Mouse (Mus musculus): Measurements from ENCODE around the gene Gm37240.

The Gm37240 gene

DNA sequence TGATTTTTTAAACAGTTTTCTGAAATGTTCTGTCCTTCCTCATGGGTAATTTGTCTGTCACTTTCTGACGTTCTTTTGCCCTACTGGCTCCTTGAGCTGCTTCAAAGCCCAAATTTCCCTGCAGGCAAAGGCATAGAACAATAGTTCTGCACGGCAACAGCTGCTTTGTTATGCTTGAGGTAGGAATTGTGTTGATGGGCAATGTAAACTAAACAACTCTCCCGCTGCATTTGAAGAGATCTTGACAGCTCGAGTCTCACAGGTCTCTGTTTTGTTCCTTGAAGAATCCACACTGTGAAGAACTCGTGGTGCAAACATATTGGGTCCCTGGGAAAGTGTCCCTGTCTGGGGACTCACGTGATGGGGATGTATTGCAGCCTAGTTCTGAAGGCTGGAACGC, 746.8 kb downstream of the Gm37240 start:
- DNase-seq (ENCODE audit: low read depth, low spot score): no peak

DNA sequence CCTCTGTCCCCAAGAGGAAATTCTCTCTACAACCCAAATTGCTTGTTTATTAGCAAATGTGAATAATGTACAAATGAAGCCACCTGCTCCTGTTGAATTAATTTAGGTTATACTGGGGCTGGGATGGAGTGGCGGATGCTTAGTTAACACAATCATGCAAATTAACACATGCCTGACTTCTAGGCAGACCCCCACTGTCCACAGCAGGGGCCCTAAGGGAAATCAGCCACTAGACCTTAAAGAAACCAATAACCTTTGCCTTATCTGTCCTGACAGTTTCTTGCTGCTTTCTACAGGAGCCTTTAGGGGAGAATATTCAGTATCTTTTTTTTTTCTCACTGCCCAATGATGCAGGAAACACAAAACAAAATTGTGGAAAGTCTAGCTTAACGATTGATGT, 748.9 kb downstream of the Gm37240 start:
- no peak for DNase-seq (ENCODE audit: low read depth, low spot score)

DNA sequence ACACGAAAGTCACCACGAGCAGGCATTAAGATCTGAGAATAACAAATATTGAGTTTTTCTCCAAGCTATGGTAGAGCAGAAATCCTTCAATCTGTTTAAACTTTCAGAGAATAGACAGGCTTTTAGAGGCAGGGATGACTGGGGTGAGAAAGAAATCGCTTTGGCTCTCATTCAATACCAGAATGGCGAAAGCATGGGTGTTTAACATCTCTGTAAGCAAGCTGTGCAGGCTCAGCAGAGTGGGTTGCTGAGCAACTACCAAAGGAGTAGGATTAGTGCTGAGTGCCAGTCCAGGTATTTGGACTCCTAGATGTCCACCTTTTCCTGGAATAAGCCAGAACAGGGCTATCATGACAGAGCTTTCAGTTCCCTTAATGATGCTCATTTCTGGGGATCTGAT, 753.8 kb downstream of the Gm37240 start:
- DNase-seq (ENCODE audit: low read depth, low spot score): no peak

DNA sequence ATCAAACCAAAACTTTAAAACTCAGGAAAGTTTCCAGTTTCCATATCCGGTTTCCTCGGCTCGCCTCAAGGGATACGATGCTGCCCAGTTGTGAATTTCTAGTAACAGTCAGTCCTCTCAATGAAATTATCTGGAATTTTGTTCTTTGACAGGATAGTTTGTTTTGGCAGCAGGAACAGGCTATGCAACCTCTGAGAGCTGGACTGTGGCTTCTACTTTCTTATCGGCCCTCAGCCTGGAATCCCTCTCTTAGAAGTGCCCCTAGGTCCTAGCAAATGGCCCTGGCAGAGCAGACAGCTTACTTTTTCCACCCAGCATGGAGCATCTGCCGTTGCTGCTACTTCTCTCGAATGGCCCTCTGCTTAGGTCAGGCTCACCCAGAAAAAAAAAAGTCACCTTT, 755.4 kb downstream of the Gm37240 start:
- DNase-seq (ENCODE audit: low read depth, low spot score): no peak

DNA sequence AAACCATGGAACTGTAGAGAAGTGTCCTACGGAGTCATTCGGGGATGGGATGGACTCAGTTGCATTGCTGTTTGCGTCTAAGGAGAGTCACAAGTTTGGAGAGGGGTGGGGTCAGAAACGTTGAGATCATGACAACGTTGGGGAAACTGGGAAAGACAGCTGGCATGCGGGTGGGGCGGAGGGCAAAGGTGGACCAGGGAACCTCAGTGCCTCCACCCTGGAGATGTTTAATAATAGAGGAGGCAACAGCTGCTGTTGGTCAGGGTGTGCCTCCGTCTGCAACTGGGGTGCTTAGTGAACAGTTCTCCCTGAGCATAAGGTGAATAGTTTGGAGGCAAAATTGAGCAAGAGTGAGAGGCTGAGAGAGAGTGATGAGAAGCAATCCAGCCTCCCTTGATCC, 758.8 kb downstream of the Gm37240 start:
- DNase-seq (ENCODE audit: low read depth, low spot score): no peak

DNA sequence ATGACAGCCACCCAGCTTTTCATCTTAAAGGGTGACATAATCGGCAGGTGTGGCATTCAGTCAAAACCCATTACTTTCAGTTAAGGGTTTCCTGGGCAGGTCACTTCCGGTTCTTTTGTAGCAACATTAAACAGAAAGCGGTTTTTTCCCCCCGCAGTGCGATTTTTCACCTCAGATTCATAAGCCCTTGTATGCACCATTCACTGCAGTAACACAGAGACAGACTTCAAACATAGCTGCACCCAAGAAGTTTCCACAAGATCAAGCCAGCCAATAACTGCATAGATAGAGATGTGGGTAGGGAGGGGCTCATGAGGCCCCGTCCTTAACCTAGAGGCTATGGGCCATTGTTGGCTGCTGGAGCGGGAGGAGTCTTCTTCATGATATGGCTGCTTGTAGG, 760.3 kb downstream of the Gm37240 start:
- no peak for DNase-seq (ENCODE audit: low read depth, low spot score)

DNA sequence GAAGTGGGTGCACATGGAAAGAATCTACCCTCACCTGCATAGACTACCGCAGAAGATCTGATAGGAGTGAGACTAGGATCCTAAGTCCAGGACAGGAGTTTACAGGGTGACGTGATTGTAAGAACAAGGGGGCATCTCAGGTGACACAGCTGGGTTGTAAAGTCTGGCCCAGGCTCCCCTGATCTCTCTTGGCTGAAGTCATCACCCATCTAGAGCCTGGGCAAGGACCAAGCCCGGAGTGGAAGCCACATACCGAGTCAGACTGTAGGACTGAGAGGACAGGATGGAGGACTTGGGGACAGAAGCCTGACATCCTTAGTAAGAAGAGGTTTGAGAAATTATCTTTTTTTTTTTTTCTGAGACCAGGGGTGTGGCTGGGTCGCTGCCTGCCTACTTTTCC, 761.8 kb downstream of the Gm37240 start:
- no peak for DNase-seq (ENCODE audit: low read depth, low spot score)

DNA sequence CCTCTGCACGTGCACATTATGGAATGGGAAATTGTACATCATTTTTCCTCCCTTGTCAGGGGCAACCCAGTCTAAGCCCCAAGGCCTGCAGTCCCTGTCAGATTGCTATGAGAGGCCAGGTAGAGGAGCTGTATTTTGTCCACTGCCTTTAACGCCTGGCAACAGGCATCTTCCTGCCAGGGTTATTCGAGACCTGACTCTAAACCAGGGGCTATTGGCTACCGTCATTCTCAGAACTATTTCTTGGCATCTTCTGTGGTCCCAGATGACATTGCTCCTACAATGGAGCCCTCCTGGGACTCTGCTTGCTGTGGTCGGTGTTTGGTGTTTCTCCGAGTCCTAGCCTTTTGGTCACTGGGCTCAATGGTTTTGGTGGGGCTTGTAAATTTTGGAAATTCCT, 762.4 kb downstream of the Gm37240 start:
- DNase-seq (ENCODE audit: low read depth, low spot score): no peak

DNA sequence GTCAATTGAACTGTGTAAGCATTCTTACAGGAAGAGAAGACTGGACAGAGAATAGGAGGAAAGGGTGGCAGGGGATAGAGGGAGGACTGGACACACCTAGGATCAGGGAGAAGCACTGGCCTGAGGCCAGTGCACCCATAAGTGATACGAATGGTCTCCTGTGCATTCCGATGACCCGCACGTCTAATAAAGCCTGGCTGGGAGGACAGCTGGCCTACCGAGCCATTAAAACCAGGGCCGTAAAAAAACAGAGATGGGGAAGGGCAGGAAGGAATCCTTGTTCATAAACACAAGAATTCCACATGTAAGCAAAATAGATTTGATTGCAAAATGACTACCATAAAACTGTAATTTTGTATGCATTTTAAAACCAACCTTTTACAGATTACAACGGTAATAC, 762.9 kb downstream of the Gm37240 start:
- DNase-seq (ENCODE audit: low read depth, low spot score): no peak

DNA sequence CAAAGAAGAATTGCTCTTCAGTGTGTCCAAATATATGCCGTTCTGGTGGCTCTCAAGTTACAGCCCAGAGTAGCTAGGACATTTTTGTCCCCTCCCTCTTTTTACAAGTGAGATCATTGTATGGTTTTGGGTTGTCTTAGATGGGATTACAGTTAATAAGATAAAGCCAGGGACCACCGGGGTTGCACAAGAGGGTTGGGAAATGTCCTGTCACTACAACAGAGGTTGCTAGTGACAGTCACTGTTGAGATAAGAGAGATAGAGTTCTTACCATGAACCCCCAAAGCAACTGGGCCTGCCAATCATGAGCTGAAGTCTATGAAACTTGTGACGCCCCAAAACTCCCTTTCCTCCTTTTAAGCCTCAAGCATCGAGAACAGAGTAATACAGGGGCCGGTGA, 769.6 kb downstream of the Gm37240 start:
- DNase-seq (ENCODE audit: low read depth, low spot score): no peak

DNA sequence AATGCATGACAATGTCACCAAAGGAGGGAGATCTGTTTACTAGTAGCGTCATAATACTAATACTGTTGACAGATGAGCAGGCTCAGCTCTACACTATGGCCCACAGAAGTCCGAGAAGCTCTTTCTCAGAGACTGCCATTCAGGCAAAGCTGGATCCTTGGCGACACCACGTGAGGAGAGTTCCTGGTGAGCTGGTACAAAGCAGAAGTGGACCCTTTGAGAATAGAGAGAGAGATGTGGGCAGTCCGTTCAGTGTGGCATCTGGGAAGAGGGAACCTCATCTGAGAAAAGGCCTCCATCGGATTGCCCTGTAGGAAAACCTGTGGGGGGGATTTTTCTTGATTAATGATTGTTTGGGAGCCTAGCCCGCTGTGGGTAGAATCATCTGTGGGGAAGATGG, 770.3 kb downstream of the Gm37240 start:
- no peak for DNase-seq (ENCODE audit: low read depth, low spot score)

DNA sequence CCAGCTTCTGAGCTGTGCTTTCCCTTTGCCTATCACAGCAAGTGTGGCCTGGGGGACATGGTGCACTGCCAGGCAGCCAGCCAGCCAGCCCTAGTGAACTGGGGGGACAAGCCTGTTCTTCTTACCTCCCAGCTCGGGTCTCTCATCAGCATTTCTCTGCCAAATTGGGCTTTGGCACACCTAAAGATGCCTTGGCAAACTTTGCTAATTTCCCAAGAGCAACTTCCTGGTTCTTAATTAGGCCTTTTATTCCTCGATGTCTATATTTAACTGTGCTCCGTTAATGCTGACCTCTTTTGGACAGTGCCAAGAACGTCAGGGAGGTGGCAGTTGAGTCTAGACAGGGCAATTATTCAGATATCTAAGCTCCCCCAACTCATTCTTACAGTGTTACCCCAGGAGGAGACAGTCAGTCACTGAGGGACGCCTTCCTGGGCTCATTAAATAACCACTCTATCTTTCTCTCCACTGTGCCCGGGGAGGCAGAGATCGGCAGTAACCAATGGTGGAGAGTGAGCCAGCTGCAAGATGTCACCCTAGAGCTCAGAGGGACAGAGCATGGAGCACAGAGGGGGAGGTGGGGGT, 771.3 kb downstream of the Gm37240 start:
- no peak for DNase-seq (ENCODE audit: low read depth, low spot score)

DNA sequence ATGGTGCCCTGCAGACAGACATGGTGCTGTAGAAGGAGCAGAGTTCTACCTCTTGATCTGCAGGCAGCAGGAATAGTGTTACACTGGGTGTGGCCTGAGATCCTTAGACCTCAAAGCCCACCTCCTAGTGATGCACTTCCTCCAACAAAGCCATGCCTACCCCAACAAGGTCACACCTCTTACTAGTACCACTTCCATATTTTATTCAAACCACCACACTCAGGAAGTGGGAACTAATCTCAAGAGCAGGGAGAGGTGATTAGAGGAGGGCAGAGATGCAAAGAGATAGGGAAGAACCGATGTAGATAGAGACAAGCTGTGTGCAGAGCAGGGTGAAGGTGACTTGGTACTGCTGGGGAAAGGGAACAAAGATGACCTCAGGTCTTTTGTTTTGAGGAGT, 773.8 kb downstream of the Gm37240 start:
- DNase-seq (ENCODE audit: low read depth, low spot score): no peak

DNA sequence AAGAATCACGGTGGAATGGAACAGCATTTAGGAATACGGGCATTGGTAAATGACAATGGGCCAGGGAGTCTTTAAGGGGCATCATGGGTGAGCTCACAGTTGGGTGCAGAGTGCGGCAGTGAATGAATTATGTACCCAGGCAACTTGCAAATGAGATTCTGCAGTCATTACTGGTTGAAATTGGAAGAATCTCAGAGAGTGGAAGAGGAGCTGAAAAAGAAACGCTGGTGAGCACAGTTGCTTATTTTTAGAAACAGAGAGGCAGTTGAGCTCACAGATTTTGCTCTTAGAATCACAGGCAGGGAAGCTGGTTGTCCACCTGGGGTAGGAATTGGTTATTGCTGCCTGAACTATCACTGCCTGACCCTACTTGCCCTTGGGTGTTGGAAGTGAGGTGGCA, 776.6 kb downstream of the Gm37240 start:
- no peak for DNase-seq (ENCODE audit: low read depth, low spot score)

DNA sequence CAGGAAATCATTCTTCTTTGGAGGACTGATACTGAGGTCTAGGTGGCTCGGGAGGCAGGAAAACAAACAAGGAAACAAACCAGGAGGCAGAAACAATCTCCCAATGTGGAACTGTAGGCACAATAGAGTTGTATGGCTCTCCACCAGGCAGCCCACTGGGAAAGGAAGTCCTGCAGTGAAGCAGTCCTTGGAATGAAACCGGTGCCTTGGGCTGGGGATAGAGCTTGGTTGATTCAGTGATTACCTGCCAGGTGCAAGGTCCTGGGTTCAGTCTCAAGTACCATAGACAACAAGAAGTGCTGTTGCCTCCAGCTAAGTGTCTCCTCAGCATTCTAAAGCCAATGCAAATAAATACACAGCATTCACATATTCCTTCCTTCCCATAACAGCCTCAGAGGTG, 778.1 kb downstream of the Gm37240 start:
- DNase-seq (ENCODE audit: low read depth, low spot score): no peak

DNA sequence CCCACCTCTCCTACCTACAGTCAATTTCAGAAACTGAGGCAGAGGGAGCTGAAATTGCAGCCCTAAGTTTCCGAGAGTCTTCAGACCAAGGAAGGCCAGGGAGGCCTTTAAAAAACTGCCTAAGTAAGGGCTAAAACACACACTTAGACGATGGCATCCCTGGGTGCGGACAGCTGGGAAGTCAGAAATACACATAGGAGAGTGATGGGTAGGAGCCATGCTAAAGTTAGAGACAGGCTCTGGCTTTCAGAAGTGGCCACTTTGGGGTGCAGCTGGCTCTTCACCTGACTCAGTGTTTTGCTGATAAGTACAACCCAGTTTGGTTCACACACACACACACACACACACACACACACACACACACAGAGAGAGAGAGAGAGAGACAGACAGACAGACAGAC, 778.9 kb downstream of the Gm37240 start:
- DNase-seq (ENCODE audit: low read depth, low spot score): no peak

DNA sequence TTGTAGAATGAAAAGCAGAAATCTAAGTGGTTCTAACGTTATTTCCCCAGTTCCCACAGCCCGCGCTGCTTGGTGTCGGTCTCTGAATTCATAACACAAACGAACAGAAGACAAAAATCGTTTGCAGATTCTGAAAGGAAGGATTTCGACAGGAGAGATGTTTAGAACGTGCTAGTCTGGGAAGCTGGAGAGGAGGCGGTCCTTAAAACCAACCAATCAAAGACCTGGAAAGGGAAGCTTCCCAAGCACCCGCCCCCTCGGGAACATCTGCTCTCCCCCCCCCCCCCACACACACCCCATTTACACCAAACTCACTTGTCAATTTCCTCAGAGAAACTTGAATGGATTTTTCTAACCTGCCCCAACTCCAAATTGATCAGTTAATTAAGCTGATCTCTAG, 780.4 kb downstream of the Gm37240 start:
- DNase-seq (ENCODE audit: low read depth, low spot score): no peak

DNA sequence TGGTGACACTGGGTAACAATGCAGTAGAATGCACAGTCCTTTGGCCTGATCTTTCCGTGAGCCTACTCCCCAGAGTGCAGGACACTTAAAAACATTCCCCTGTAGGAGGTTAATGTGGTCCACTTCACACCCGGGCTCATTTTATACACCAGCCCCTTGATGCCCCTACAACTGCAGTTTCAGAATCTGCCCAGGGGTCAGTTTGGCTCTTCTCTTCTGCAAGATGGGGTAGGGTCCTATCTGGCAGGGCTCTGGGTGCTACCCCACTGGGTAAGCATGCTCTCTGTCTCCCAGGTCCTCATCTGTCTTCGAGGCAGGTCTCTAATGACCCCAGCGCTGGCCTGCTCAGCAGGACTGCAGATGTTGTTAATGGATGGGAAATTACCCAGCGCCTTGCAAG, 783.0 kb downstream of the Gm37240 start:
- DNase-seq (ENCODE audit: low read depth, low spot score): no peak

DNA sequence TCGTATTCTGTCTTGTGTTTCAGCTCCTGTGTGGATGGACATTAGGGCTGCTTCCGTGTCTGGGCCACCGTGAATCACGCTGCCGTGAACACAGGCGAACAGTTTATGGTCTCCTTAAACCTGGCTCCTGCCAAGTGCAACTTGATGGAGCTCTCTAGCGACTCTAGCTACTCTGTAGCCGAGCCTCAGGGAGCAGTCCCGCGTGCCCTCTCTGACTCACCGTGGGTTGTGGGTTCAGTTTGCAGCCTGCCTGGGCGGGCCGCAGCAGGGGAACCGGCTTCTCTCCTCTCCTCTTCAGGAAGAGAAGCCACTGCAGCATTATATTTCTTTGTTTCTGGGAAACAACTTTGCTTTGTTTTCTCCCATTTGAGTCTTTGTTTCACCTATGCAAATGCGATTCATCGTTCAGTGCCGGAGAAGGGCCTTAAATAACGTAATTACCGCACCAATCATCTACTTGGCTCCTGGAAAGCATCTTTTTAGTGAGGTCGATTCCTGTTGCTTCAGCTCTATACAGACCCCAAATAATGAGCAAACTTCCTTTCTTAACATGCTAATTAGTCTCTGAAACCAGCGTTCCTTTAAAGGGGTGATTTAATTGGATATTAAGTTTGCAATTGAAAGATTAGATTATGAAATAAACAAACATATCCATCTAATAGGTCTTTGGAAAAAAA, 806.3 kb downstream of the Gm37240 start:
- DNase-seq (ENCODE audit: low read depth, low spot score): no peak

DNA sequence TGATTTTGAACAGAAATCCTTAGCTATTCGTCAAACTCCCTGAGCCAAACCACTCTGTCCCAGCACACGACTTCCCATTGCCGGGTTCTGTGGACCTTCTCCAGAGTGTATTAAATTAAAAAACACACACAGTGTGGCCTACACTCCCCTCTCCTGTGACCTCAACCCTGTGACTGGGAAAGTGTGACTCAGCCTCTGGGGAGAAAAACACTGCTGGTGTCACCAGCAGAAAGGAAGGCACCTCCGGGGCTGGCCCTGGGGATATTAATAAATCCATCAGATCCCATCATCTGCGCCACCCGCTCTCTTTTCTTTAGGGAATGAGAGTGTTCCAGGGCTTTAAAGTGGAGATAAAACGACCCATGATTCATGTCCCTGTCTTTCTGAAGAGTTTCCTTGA, 823.2 kb downstream of the Gm37240 start:
- peak; percentile 38 for DNase-seq (ENCODE audit: low read depth, low spot score)

DNA sequence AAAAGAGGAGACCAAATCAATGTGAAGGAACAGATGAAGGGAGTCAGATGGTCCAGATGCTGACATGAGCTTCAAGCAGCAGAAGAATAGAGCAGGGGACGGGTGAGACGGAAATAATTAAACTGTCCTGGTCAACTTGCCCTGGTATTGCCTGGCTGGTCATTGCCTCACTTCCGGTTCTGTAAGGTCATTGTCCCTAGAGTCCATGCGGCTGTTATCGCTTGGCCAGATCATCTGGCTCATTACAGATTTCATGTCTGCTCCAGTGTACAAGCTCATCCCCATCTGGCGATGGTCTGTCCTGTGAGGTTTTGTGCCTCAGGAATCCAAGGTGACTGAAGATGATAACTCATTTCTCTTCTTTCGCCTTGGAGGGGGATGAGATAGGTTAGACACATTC, 827.2 kb downstream of the Gm37240 start:
- no peak for DNase-seq (ENCODE audit: low read depth, low spot score)

DNA sequence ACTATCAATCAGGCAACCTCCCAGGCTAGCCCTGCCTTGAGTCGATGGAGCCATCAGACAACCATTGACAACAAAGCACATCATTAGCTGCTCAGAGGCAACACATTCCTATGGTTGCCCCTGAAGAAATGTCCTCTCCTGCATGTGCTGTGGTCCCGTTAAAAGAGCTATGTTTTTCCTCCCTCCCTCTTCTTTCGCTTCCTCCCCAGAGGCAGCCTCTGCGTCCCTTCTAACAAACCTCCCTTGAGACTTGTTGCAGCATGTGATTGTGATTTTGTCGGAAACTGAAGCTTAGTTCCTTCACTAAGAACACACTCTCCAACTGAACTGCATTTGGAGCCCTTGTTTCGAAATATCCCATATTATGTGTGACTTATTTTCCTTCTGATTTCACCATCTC, 830.1 kb downstream of the Gm37240 start:
- no peak for DNase-seq (ENCODE audit: low read depth, low spot score)

DNA sequence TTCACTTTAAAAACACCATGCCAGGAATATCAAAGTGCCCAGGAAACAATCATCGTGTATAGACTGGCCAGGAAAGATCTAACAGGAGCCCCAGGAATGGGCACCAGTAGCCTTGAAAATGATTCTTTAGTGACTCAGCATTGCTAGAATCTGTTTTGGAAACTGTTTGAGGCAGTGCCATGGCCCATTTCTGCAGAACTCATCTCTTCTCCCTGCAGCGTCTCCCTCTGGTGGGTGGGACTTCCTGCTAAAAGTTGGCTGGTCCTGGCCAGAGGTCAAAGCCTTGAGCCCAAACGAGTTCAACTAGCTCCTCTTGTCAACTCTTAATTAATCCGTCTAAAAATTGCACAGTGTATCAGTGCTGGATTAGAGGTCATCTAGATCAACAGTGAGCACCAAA, 833.8 kb downstream of the Gm37240 start:
- no peak for DNase-seq (ENCODE audit: low read depth, low spot score)

DNA sequence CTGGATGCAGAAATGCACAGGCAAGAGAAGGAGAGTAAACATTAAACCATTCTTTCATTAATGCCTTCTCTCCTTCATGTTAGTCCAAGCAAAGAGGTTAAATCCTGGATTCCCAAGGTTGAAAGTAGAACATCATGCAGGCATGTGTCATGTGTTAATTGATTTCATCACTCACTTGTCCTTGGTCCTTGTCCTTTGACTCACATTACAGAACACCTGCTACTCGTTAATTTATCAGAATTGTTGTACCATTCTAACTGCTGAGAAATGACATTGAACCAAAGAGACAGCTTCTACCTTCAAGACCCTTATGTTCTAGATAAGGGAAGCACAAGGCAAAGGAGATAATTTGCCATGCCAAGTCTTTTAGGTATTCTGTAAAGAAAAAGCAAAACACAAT, 835.1 kb downstream of the Gm37240 start:
- no peak for DNase-seq (ENCODE audit: low read depth, low spot score)

All from mesoderm, embryonic 11.5 days (tissue).